Mouse (Mus musculus): Measurements from ENCODE around the gene Nisch.

- no peak for TF ChIP-seq CTCF (IDR thresholded peaks at IDR 0.05; ENCODE audit: extremely low read depth, insufficient read depth, insufficient read length, insufficient replicate concordance)
- no peak for TF ChIP-seq POLR2A (IDR thresholded peaks at IDR 0.05; ENCODE audit: low read depth, low read length)
Measured at GRCm38 (mm10) chr14:31160196-31161150, 56.3 kb downstream of the Nisch start.
